Mouse (Mus musculus): Measurements from ENCODE around the gene Kdm2a. TPM values are rescaled to one million over a fixed set of nuclear protein-coding genes. Genes with fewer than 3 reads are reported as not detected.

The Kdm2a gene
- 28.1 TPM for polyA plus RNA-seq (2014; fragmentation: Illumina TruSeq; extraction: RNeasy Lipid Tissue Mini Kit (QIAGEN cat#74804); ENCODE audit: low read depth, low replicate concordance)

DNA sequence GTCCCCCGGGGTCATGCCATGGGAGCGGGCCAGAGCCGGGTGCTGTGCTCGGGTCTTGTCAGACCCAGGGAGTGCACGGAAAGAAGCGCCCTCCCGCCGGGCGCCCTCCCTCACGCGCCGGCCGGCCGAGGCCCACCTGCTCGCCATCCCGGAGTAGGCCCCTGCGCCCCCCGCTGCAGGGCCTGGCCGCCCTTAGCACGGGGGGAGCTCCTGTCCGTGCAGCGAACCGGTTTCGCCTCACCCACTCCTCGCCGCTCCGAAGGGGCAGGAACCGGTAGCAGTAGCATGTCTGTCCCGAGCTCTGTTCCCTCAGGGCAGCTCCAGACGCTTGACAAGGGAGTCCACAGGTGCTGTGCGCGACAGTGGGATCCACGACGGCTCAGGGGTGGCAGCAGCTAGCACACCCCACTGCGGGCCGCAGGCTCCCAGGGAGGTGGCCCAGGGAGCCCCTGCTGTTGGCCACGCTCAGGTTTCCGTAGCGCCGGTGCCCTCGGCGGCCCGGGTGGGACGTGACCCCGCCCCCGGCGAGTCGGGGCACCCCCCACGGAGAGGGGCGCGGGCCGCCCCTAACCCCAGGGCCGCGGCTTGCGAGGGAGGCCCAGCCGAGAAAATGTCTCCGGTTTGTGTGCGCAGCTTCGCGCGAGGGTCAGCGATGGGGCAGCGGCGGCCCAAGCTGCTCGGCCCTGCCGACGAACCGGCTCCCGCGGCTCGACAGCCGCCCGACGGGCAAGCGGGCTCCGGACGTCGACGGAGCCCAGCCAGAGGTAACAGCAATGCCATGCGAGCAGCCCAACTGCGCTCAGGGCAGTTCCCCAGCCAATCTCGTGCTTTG is at the start of gene Kdm2a:
Kdm2a (minus strand) TSS at position 488 of the 832 bp plus-strand sequence.

DNA sequence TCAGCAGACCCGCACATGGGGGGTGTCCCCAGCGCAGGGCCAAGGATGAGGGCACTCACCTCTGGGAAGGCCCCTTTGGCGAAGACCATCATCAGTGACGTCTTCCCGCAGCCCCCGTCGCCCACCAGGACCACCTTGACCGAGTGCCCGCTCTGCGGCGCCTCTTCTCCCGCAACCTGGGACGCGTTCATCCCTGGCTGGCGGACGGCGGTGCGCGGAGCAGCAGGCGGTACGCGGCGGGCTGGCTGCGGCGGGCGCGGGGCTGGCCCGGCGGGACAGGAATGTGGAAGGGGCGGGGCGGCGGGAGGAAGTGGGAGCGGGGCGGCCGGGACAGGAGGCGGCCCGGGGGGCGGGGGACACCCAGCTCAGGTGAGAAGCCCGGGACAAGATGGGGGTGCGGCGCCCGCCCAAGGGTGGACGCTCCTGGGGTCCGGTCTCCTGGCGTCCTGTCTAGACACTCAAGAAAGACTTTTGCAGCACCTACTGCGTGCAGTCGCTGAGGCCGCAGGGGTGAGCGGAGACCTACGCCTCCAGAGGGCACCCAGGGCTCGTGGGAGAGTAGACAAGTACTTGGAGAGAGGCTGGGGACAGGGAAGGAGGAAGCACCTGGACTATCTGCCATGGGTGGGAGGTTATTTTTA is 41.2 kb upstream of the Kdm2a start, which contains the start of gene Rhod:
Rhod (minus strand) TSS at position 272 of the 641 bp plus-strand sequence.

DNA sequence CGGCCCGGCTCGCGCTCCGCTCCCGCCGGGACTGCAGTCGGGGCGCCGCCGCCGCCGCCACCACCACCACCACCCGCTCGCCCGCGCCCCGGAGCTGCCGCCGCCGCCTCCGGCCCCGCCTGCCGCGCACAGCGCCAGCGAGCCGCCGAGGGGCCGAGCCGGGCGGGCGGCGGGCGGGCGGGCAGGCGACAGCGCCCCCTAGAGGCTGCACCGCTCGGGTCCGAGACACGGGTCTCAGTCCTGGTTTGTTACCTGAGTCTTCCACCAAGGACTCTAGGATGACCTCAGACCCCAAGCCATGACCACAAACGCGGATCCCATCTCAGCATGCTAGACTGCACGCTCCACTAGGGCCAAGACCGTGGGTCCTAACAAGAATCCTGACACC is 91.9 kb downstream of the Kdm2a start, which contains the start of gene Grk2:
Grk2 (minus strand) TSS at position 33 of the 388 bp plus-strand sequence.

DNA sequence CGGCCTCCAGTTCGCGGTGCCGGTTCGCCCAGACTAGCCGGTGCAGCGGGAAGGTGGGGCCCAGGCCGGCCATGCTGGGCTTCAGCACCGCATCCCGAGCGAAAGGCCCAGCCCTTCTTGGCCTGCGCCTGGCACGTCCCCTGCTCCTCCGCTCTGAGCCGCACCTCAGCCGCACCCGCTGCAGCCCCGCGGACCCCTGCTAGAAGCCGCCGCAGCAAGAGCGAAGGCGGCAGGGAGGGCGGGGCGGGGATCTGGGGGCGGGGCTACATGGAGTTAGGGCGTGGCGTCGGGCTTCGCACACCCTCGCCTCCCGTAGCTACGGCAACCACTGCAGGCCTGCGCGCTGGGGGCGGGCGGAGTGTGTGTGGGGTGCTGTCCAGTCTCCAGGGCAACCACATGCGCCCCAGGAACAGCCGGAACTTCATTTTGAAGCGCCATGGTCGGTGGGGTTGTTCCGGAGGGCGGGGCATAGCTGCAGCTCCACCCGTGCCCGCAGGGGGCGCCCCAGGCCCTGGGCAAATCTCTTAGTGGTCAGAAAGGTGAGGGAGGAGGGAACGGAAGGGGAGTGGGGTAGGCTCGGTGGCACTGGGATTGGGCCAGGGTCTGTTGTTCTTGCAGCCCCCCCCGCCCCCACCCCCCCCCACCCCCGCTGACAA is 115.1 kb downstream of the Kdm2a start, which contains the start of gene Ankrd13d:
Ankrd13d (minus strand) TSS at position 240 of the 656 bp plus-strand sequence.

DNA sequence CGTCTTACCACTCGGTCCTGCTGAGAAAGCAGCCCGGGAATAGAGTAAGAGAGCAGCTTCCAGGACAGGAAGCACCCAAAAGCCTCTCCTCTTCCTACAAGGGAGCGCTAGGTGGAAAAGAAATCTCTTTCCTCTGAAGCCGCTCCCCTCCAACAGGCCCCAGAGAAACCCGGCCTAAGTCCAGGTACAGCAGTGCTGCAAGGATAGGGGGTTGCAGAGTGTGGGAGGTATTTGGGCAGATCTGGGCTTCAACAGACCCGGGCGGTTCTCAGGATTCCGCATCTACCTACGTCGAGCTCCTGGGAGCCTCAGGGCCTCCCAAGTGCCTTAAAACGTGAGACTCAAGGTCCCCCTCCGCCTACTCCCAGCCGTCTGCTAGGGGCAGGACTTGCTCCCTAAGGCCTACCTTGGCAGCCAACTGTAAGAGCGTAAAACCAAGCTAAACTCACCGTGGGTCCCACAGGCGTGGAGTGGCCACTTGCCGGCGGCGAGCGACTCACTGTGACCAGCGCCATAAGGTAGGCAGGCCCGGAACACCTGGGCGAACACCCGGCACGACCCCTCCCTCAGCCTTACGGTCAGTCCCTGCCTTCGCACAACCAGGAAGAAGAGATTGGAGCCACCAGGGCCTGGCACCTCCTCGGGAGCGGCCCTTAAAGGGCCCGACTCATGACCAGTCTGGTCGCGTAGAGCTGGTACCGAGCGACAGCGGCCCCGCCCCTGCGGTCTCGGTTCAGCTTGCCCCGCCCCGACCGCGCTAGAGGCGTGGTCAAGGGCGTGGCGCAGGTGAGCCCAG is 129.3 kb downstream of the Kdm2a start, which contains the start of gene Ssh3:
Ssh3 (minus strand) TSS at position 615 of the 796 bp plus-strand sequence.

Other genes starting within 250 kb of the Kdm2a start
- 19.7 TPM for gene Coro1b, start 249.7 kb downstream of the Kdm2a start, polyA plus RNA-seq (2014; fragmentation: Illumina TruSeq; extraction: RNeasy Lipid Tissue Mini Kit (QIAGEN cat#74804); ENCODE audit: low read depth, low replicate concordance)
- gene Ptprcap, start 244.7 kb downstream of the Kdm2a start, polyA plus RNA-seq (2014; fragmentation: Illumina TruSeq; extraction: RNeasy Lipid Tissue Mini Kit (QIAGEN cat#74804); ENCODE audit: low read depth, low replicate concordance), result 2.3 TPM
- 3.4 TPM for gene Rps6kb2, start 234.9 kb downstream of the Kdm2a start, polyA plus RNA-seq (2014; fragmentation: Illumina TruSeq; extraction: RNeasy Lipid Tissue Mini Kit (QIAGEN cat#74804); ENCODE audit: low read depth, low replicate concordance)
- 0.64 TPM for gene Carns1, start 222.8 kb downstream of the Kdm2a start, polyA plus RNA-seq (2014; fragmentation: Illumina TruSeq; extraction: RNeasy Lipid Tissue Mini Kit (QIAGEN cat#74804); ENCODE audit: low read depth, low replicate concordance)
- not detected for gene Tbc1d10c, start 207.0 kb downstream of the Kdm2a start, polyA plus RNA-seq (2014; fragmentation: Illumina TruSeq; extraction: RNeasy Lipid Tissue Mini Kit (QIAGEN cat#74804); ENCODE audit: low read depth, low replicate concordance)
- gene Ppp1ca, start 206.2 kb downstream of the Kdm2a start, polyA plus RNA-seq (2014; fragmentation: Illumina TruSeq; extraction: RNeasy Lipid Tissue Mini Kit (QIAGEN cat#74804); ENCODE audit: low read depth, low replicate concordance), result 76.1 TPM
- 1.6 TPM for gene Rad9a, start 196.6 kb downstream of the Kdm2a start, polyA plus RNA-seq (2014; fragmentation: Illumina TruSeq; extraction: RNeasy Lipid Tissue Mini Kit (QIAGEN cat#74804); ENCODE audit: low read depth, low replicate concordance)
- 0.56 TPM for gene Clcf1, start 184.0 kb downstream of the Kdm2a start, polyA plus RNA-seq (2014; fragmentation: Illumina TruSeq; extraction: RNeasy Lipid Tissue Mini Kit (QIAGEN cat#74804); ENCODE audit: low read depth, low replicate concordance)
- not detected for gene AC109138.7, start 183.9 kb downstream of the Kdm2a start, polyA plus RNA-seq (2014; fragmentation: Illumina TruSeq; extraction: RNeasy Lipid Tissue Mini Kit (QIAGEN cat#74804); ENCODE audit: low read depth, low replicate concordance)
- 1.7 TPM for gene Pold4, start 166.4 kb downstream of the Kdm2a start, polyA plus RNA-seq (2014; fragmentation: Illumina TruSeq; extraction: RNeasy Lipid Tissue Mini Kit (QIAGEN cat#74804); ENCODE audit: low read depth, low replicate concordance)
- gene Ssh3, start 129.1 kb downstream of the Kdm2a start, polyA plus RNA-seq (2014; fragmentation: Illumina TruSeq; extraction: RNeasy Lipid Tissue Mini Kit (QIAGEN cat#74804); ENCODE audit: low read depth, low replicate concordance), result 1.8 TPM
- gene Ankrd13d, start 115.1 kb downstream of the Kdm2a start, polyA plus RNA-seq (2014; fragmentation: Illumina TruSeq; extraction: RNeasy Lipid Tissue Mini Kit (QIAGEN cat#74804); ENCODE audit: low read depth, low replicate concordance), result not detected
- gene Grk2, start 92.1 kb downstream of the Kdm2a start, polyA plus RNA-seq (2014; fragmentation: Illumina TruSeq; extraction: RNeasy Lipid Tissue Mini Kit (QIAGEN cat#74804); ENCODE audit: low read depth, low replicate concordance), result 4.7 TPM
- 5.9 TPM for gene Rhod, start 41.1 kb upstream of the Kdm2a start, polyA plus RNA-seq (2014; fragmentation: Illumina TruSeq; extraction: RNeasy Lipid Tissue Mini Kit (QIAGEN cat#74804); ENCODE audit: low read depth, low replicate concordance)
- gene Syt12, start 79.2 kb upstream of the Kdm2a start, polyA plus RNA-seq (2014; fragmentation: Illumina TruSeq; extraction: RNeasy Lipid Tissue Mini Kit (QIAGEN cat#74804); ENCODE audit: low read depth, low replicate concordance), result 0.11 TPM
- gene 2010003K11Rik, start 100.3 kb upstream of the Kdm2a start, polyA plus RNA-seq (2014; fragmentation: Illumina TruSeq; extraction: RNeasy Lipid Tissue Mini Kit (QIAGEN cat#74804); ENCODE audit: low read depth, low replicate concordance), result 3.1 TPM
- 10.8 TPM for gene Pcx, start 112.2 kb upstream of the Kdm2a start, polyA plus RNA-seq (2014; fragmentation: Illumina TruSeq; extraction: RNeasy Lipid Tissue Mini Kit (QIAGEN cat#74804); ENCODE audit: low read depth, low replicate concordance)
- not detected for gene Lrfn4, start 217.4 kb upstream of the Kdm2a start, polyA plus RNA-seq (2014; fragmentation: Illumina TruSeq; extraction: RNeasy Lipid Tissue Mini Kit (QIAGEN cat#74804); ENCODE audit: low read depth, low replicate concordance)
- gene Rce1, start 227.4 kb upstream of the Kdm2a start, polyA plus RNA-seq (2014; fragmentation: Illumina TruSeq; extraction: RNeasy Lipid Tissue Mini Kit (QIAGEN cat#74804); ENCODE audit: low read depth, low replicate concordance), result 1.7 TPM